In genomic region chr7:99236888-99237660, GRCm38 (mm10) we compare ENCODE assay signal across 11 mouse cellular contexts. TPM values are rescaled to one million over a fixed set of nuclear protein-coding genes. Genes with fewer than 3 reads are reported as not detected.
DNase-seq lines count a peak whose midpoint lies in the region; ATAC-seq lines count a peak whose summit lies in the region.
"Had no signal": no experiment of that assay in that cellular context is flagged by ENCODE, and none has a peak within 500 bp of the region (broad histone marks: within the 10 kb centered on the region; RNA-seq: fewer than 3 reads in every experiment).

No protein-coding gene starts in this region.

- WGBS in midbrain, embryonic 10.5 days = 9% methylated on average over 8 of the region's 8 CpGs
- WGBS in midbrain, embryonic 15.5 days = 22% methylated on average over 8 of the region's 8 CpGs
- WGBS in limb, embryonic 10.5 days = 13% methylated on average over 8 of the region's 8 CpGs
- WGBS in neural tube, embryonic 13.5 days = 17% methylated on average over 8 of the region's 8 CpGs

- peak overlapping the region; percentile 81 for H3K27ac ChIP-seq in midbrain, embryonic 10.5 days (replicated peaks)
- no peak overlapping the region for H3K27ac ChIP-seq in midbrain, embryonic 15.5 days
- peak overlapping the region; percentile 91 for H3K27ac ChIP-seq in limb, embryonic 10.5 days
- 0 out of 2 replicates have a peak overlapping the region, but pooled peaks have one; percentile 9 for H3K27ac ChIP-seq in neural tube, embryonic 13.5 days (replicated peaks)

- ATAC-seq in midbrain, embryonic 15.5 days (replicated peaks) = no peak
- ATAC-seq in neural tube, embryonic 13.5 days (ENCODE audit: low read depth) = no peak
- ATAC-seq: inflammation-experienced regulatory T-cells, adult 6 months had no signal

- no peak overlapping the region for H3K4me2 ChIP-seq in midbrain, embryonic 15.5 days
- no peak overlapping the region for H3K4me2 ChIP-seq in neural tube, embryonic 13.5 days

- H3K27me3 ChIP-seq in midbrain, embryonic 10.5 days (ENCODE audit: low read depth, poor library complexity, severe bottlenecking) = peaks cover 24% of the 10 kb centered on the region
- H3K27me3 ChIP-seq in midbrain, embryonic 15.5 days (replicated peaks) = peaks cover 7% of the 10 kb centered on the region; the same call in 1 of the 2 replicates
- H3K27me3 ChIP-seq in limb, embryonic 10.5 days (ENCODE audit: low read depth, poor library complexity, severe bottlenecking) = no peaks in the 10 kb centered on the region
- peaks cover 25% of the 10 kb centered on the region for H3K27me3 ChIP-seq in neural tube, embryonic 13.5 days

- no peak overlapping the region for H3K9ac ChIP-seq in midbrain, embryonic 15.5 days
- no peak overlapping the region for H3K9ac ChIP-seq in neural tube, embryonic 13.5 days

- peak overlapping the region; percentile 44 for H3K4me3 ChIP-seq in midbrain, embryonic 10.5 days
- H3K4me3 ChIP-seq in midbrain, embryonic 15.5 days = no peak overlapping the region
- peak overlapping the region; percentile 60 for H3K4me3 ChIP-seq in limb, embryonic 10.5 days
- H3K4me3 ChIP-seq in neural tube, embryonic 13.5 days = no peak overlapping the region

- no peaks in the 10 kb centered on the region; the same call in 1 of the 2 replicates for H3K36me3 ChIP-seq in midbrain, embryonic 10.5 days
- H3K36me3 ChIP-seq in midbrain, embryonic 15.5 days (replicated peaks) = no peaks in the 10 kb centered on the region
- H3K36me3 ChIP-seq in limb, embryonic 10.5 days = peaks cover 12% of the 10 kb centered on the region
- H3K36me3 ChIP-seq in neural tube, embryonic 13.5 days = no peaks in the 10 kb centered on the region

- peak; percentile 63 for DNase-seq in midbrain, embryonic 10.5 days (ENCODE audit: low spot score)
- peak; percentile 76 for DNase-seq in embryo, embryonic 10.5 days (ENCODE audit: low spot score)
- peak; percentile 70 for DNase-seq in limb, embryonic 10.5 days (ENCODE audit: low spot score)
- DNase-seq in cerebellum, adult 9-10 months = no peak
- DNase-seq in layer of hippocampus, postnatal 14 days (ENCODE audit: low spot score in 2 of 2) = no peak
- DNase-seq: lung, postnatal 10 days; retina, postnatal 1 day had no signal

- H3K9me3 ChIP-seq in midbrain, embryonic 10.5 days (replicated peaks) = no peaks in the 10 kb centered on the region
- no peaks in the 10 kb centered on the region for H3K9me3 ChIP-seq in midbrain, embryonic 15.5 days
- no peaks in the 10 kb centered on the region for H3K9me3 ChIP-seq in limb, embryonic 10.5 days (replicated peaks)
- H3K9me3 ChIP-seq in neural tube, embryonic 13.5 days = no peaks in the 10 kb centered on the region

- peaks cover 52% of the 10 kb centered on the region for H3K4me1 ChIP-seq in midbrain, embryonic 10.5 days
- peaks cover 4% of the 10 kb centered on the region; the same call in 1 of the 2 replicates for H3K4me1 ChIP-seq in midbrain, embryonic 15.5 days
- H3K4me1 ChIP-seq in limb, embryonic 10.5 days = peaks cover 51% of the 10 kb centered on the region
- peaks cover 17% of the 10 kb centered on the region for H3K4me1 ChIP-seq in neural tube, embryonic 13.5 days (replicated peaks)

RNA-seq across cellular contexts. Expression of gene Mogat2, which starts 1.3 kb away (rescaled TPM):
- 18.5 and 30.3 TPM in 2 replicates for polyA plus RNA-seq in midbrain, embryonic 10.5 days (2016; fragmentation: Nextera tagmentation; extraction: Ambion mirVana)
- polyA plus RNA-seq in midbrain, embryonic 15.5 days (2015; fragmentation: Nextera tagmentation; extraction: Ambion mirVana) = 1.3 and 1.9 TPM in 2 replicates
- 78.6 and 124 TPM in 2 replicates for polyA plus RNA-seq in limb, embryonic 10.5 days (2016; fragmentation: Nextera tagmentation; extraction: Ambion mirVana)
- polyA plus RNA-seq in neural tube, embryonic 13.5 days (2015; fragmentation: Nextera tagmentation; extraction: Ambion mirVana) = 2.1 and 2.8 TPM in 2 replicates
- not detected for total RNA-seq in layer of hippocampus, postnatal 14 days (2021)
- total RNA-seq: left cerebral cortex, adult 18-20 months had no signal
- polyA plus RNA-seq: inflammation-experienced regulatory T-cells, adult 6 months had no signal

RNA-seq across cellular contexts. Expression of gene Map6, which starts 30.2 kb away (rescaled TPM):
- 27.9 and 39.5 TPM in 2 replicates for polyA plus RNA-seq in midbrain, embryonic 10.5 days (2016; fragmentation: Nextera tagmentation; extraction: Ambion mirVana)
- 153 and 155 TPM in 2 replicates for polyA plus RNA-seq in midbrain, embryonic 15.5 days (2015; fragmentation: Nextera tagmentation; extraction: Ambion mirVana)
- 3.1 and 5.4 TPM in 2 replicates for polyA plus RNA-seq in limb, embryonic 10.5 days (2016; fragmentation: Nextera tagmentation; extraction: Ambion mirVana)
- polyA plus RNA-seq in neural tube, embryonic 13.5 days (2015; fragmentation: Nextera tagmentation; extraction: Ambion mirVana) = 105 and 111 TPM in 2 replicates
- total RNA-seq in layer of hippocampus, postnatal 14 days (2021) = 100 to 1,000 TPM; 125 to 131 TPM

RNA-seq across cellular contexts. Expression of gene Dgat2, which starts 54.6 kb away (rescaled TPM):
- polyA plus RNA-seq in midbrain, embryonic 10.5 days (2016; fragmentation: Nextera tagmentation; extraction: Ambion mirVana) = 10.9 and 13.6 TPM in 2 replicates
- polyA plus RNA-seq in midbrain, embryonic 15.5 days (2015; fragmentation: Nextera tagmentation; extraction: Ambion mirVana) = 21.4 and 22.0 TPM in 2 replicates
- 14.2 and 15.0 TPM in 2 replicates for polyA plus RNA-seq in limb, embryonic 10.5 days (2016; fragmentation: Nextera tagmentation; extraction: Ambion mirVana)
- 14.2 and 15.7 TPM in 2 replicates for polyA plus RNA-seq in neural tube, embryonic 13.5 days (2015; fragmentation: Nextera tagmentation; extraction: Ambion mirVana)
- total RNA-seq in layer of hippocampus, postnatal 14 days (2021) = 10 to 100 TPM; 94.7 to 96.3 TPM

Comparison
In these comparisons a context has a peak if more than half of its experiments do, and no peak if none do; other contexts are left out.
1. H3K4me3 ChIP-seq: peak in midbrain, embryonic 10.5 days (single experiment) and limb, embryonic 10.5 days (single experiment); none in midbrain, embryonic 15.5 days (single experiment) and neural tube, embryonic 13.5 days (single experiment).
2. DNase-seq: peak in midbrain, embryonic 10.5 days (single experiment), embryo, embryonic 10.5 days (single experiment) and limb, embryonic 10.5 days (single experiment); none in cerebellum, adult 9-10 months (single experiment) and layer of hippocampus, postnatal 14 days (0 of 2).